Mouse (Mus musculus): ENCODE data around the gene Kmt5c.

The Kmt5c gene

DNA sequence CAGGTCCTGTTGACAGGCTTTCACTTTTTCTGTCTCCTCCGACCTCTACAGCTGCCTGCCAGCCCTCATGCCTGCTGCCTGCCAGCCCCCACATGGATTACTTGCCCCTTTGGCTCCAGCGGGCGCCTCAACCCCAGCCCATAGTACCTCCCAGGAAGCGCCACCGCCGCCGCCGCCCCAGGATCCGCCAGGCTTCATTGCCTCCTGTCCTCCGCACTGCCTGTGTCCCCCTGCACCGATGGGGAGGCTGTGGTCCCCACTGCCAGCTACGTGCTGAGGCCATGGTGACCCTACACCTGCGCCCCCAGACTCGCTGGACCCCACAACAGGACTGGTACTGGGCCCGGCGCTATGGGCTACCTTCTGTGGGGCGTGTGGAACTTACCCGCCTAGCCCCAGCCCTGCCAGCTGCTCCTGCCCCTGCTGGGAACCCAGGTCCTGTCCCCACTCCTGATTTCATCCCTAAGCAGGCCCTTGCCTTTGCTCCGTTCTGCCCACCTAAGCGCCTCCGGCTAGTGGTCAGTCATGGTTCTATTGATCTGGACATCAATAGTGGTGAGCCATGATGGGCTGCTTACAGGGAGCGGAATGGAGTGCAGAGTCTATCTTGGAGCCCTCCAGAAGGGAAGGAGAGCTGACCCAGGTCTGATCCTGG, 6.5 kb downstream of the Kmt5c start:
- DNase-seq (ENCODE audit: low spot score) = no peak

DNA sequence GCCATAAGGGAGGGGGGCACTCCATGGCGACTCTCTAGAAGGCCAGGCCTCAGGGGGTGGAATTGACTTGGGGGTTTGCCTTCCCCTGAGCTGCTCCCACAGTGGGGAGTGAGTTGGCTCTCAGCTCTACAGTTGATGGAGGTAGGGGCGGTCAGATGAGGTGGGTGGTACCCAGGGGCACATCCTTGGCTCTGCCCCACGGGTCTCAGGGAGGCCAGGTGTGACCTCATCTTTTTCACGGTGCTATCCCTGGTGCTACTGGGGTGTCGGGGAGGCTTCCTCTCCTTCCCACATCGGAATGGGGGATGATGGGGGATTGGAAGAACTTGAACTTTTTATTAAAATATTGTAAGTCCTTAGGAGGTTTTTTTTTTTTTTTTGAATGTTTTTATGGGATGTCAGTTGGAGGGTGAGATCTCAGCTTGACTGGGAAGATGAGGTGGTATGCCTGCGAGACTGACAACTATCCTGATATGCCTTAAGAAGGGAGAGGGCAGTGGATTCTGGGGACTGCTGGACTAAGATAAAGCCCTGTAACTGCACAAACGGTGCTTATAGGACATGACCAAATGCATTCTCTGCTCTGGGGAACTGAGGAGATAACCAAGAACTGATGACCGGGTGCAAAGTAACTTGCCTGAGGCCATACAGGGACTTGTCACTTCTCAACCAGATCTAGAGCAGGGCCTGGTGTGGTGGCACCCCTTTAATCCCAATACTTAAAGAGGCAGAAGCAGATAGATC, 7.4 kb downstream of the Kmt5c start:
- no peak for DNase-seq (ENCODE audit: low spot score)

GRCm38 (mm10) chr7:4748321-4748720, 8.4 kb downstream of the Kmt5c start:
- no peak for DNase-seq (ENCODE audit: low spot score)

GRCm38 (mm10) chr7:4749169-4749568, 9.3 kb downstream of the Kmt5c start:
- no peak for DNase-seq (ENCODE audit: low spot score)

DNA sequence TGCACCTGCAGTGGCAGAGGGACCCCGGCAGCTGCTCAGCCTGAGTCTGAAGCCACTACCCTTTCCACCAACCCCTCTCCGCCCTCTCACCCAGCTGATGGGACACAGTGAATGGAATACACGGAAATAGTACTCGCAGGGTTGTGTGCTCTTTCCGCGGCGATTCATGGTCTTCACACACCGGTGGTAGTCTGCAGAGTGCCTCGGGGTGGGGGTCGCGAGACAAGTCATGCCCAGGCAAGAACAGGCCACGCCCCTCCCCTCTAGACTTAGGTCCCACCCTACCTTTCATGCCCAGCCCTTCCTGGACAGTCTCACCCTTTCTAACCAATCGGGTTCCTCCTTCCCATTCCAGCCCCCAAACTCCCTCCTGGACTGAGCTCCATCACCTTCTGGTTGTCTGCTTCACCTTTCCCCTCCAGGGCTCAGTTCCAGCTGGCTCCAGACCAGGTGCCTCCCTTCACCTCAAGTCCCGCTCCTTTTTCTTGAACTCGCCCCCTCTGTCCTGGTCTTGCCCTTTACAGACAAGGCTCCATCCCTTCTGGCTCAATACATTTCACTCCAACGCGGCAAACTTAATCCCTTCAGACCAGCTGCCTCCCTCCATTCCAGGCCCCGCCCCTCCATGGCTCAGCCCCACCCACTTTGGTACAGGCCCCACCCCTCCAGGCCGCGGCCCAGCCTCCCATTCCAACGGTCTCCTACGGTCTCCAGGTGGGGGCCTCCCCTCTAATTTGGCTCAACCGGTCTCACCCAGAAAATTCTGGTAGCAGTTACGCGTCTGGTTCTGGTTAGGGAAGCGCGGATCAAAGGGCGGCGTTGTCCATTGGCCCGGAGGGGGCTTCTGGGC, 12.3 kb downstream of the Kmt5c start:
- no peak for DNase-seq (ENCODE audit: low spot score)

DNA sequence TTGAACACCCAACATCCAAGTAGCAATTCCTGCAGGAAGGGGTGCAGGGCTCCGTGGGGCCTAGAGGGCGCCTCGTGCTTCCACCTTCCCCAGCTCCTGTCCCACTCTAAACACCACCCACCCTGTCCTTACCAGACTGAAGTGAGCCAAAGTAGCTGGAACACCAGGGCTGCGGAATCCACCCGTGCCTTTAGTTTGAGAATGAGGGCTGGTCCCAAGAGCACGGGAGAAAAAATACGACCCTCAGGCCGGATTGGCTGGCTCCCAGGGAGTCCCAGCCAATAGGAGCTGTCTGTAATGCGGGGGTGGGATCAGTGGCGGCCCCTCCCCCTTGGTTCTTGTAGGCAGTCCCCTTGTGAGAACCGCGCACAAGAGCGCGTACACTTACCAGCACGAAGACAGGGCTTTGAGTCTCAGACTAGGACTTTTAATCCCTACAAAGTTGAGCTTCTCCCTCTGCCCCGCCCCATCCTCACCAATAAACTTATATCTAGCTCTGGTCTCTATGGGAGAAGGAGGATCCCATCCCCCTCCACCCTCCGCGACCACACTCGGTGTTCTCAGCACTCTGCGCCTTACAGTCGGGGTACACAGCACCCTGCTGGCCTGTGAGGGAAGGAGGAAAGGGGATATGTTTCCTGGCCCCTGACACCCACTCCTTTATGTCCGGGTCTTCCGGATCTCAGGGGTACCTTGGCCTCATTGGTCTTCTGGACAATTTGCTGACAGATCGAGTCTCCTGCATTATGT, 13.1 kb downstream of the Kmt5c start, which contains the start of gene Cox6b2:
Gene Cox6b2, minus strand, starts transcription at position 274 of the 750 bp plus-strand sequence.
- no peak for DNase-seq (ENCODE audit: low spot score)

- no peak for DNase-seq (ENCODE audit: low spot score)
Measured at GRCm38 (mm10) chr7:4759670-4760069, 19.8 kb downstream of the Kmt5c start.

GRCm38 (mm10) chr7:4764946-4765710, 25.2 kb downstream of the Kmt5c start:
- DNase-seq (ENCODE audit: low spot score) = no peak

DNA sequence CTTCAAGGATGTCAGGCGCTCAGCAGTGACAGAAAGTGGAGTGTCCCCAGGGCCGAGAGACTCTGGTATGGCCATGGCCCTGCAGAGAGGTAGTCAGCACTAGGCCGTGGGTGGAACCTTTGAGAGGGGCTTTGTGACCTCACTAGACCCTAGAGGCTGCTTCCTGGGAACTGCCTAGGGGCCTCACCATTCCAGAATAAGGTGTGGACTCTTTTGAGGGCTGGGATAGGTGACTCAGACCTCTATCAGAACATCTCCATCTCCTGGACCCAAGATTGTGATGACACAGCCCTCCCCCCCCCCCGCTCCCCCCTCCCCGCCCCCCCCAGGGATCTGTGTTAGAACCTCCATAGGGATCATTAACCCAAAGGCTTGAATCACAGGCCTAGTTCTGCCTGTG, 31.3 kb downstream of the Kmt5c start, which contains the start of gene Fam71e2:
Gene Fam71e2, minus strand, starts transcription at position 101 of the 400 bp plus-strand sequence.
- DNase-seq (ENCODE audit: low spot score) = no peak

DNA sequence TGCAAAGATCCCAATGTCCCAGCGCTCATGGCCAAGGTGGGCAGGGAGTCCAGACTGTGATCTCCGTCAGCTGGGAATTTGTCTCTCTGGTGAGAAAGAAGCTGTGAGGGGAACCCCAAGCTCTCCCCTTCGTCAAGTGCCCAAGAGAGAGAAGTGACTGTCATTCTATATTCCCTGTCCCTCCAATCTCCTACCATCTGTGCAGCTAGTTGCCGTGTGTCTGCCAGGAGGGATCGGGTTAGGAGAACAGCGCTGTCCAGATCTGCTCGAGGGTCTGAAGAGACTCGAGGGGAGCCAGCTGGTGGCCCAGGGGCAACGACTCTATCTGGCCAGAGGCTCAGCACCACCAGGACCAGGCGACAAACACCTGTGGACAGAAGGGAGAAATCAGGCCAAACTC, 36.2 kb downstream of the Kmt5c start:
- no peak for DNase-seq (ENCODE audit: low spot score)

DNA sequence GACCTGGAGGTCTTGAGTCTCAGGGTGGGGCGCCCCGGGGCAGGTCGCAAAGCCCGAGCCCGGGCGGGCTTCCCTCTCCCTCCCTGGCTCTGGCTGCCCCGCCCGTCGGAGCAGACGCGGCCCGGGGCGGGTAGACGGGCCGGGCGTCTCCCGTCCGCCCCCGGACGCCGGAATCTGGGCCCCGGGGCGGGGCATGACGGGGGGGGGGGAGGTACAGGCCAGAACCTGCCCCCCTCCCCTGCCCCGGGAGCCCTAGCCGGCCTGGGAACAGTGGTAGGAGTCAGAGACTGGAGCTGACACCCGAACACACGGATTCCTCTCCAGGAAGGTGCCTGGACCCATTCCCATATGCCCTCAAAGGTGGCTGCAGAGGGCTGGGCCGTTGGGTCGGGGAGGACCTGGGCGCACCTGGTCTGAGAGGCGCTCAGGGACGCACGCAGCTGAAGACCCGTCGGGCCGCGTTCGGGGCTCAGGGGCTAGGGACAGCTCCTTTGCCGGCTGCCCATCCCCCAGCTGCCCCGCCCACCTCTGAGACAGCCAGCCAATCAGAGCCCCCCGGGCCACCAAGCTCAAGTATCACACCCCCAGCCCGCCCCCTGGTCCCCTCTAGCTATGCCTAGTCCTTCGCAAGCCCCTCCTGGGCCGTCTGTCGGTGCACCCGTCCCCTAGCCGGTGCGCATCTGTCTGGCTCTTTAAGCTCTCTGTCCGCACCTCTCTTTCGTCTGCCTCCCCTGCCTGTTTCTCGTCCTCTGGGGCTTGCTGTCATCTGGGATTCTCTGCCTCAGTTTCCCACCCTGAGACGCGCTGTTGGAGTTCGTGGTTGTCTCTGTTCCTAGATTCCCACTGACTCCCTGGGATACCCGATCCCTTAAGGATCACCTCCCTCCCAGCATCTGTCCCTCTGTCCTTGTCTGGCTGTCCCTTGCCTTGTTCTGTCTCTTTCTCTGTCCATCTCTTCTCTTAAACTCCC, 37.2 kb downstream of the Kmt5c start:
- DNase-seq (ENCODE audit: low spot score) = no peak

- DNase-seq (ENCODE audit: low spot score) = no peak
Measured at GRCm38 (mm10) chr7:4777851-4778637, 38.1 kb downstream of the Kmt5c start.

- no peak for DNase-seq (ENCODE audit: low spot score)
Measured at GRCm38 (mm10) chr7:4779921-4780320, 40.0 kb downstream of the Kmt5c start.

DNA sequence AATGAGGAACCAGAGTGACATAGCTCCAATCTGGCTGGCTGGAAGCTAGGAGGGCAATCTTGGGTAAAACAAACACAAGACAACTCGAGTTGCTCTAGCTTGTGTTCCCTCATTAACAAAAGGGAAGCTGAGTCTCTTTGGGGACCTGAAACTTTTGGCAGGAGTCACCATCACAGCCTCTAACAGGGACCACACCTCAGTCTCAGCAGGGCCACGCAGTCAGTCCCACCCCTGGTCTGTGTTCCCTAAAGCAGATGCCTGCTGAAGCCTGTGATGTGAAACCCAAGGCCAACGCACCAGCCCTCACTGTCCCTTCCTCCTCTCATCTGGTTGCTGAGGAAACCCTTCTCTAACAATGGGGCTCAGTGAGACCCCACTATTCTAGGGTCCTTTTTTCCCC, 42.2 kb downstream of the Kmt5c start:
- DNase-seq (ENCODE audit: low spot score) = no peak

DNA sequence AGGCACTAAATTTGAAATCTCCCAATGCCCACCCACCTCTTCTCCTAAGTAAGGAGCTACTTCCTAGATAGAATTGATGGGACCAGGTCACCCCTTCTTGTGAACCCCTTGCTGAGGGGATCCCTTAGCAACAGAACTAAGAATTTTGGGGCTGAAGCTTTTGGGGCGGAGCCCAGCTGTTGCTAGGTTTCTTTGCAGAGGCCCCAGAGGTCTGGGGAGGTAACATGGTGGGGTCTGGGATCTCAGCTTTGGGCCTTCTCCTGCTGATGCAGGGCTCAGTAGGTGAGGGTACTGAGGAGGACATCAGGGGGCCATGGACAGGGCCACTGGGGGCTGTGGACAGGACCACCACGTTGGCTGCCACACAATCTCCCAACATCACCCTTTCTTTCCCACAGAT, 42.8 kb downstream of the Kmt5c start, which contains the start of the genes Il11 and Tmem190:
Gene Il11, minus strand, starts transcription at position 101 of the 400 bp plus-strand sequence.
Gene Tmem190, plus strand, starts transcription at position 179 of the 400 bp plus-strand sequence.
- DNase-seq (ENCODE audit: low spot score) = no peak

DNA sequence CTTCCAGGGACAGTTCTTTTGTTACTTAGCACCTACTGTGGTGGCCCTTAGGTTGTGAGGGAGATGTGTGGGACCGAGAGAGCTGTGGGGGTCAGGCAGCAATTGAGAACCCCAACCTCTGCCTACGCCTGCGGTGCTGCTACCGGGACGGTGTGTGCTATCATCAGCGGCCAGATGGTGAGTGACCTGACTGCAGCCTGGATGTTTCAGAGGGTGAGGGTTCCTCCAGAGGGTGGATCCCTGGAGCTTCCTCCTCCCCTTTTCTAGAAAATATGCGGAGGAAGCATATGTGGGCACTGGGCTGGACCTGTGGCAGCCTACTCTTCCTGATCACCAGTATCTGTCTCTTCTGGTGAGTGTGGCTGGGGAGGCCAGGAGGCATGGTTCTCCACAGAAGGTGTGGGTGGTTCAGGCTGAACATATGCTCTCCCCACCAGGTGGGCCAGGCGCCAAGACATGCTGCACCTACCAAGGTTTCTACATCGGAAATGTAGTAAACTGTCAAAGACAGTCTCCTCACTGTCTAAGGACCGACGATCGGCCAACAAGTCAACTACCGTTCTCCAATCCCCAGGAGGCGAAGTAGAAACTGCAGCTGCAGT, 43.9 kb downstream of the Kmt5c start:
- no peak for DNase-seq (ENCODE audit: low spot score)

DNA sequence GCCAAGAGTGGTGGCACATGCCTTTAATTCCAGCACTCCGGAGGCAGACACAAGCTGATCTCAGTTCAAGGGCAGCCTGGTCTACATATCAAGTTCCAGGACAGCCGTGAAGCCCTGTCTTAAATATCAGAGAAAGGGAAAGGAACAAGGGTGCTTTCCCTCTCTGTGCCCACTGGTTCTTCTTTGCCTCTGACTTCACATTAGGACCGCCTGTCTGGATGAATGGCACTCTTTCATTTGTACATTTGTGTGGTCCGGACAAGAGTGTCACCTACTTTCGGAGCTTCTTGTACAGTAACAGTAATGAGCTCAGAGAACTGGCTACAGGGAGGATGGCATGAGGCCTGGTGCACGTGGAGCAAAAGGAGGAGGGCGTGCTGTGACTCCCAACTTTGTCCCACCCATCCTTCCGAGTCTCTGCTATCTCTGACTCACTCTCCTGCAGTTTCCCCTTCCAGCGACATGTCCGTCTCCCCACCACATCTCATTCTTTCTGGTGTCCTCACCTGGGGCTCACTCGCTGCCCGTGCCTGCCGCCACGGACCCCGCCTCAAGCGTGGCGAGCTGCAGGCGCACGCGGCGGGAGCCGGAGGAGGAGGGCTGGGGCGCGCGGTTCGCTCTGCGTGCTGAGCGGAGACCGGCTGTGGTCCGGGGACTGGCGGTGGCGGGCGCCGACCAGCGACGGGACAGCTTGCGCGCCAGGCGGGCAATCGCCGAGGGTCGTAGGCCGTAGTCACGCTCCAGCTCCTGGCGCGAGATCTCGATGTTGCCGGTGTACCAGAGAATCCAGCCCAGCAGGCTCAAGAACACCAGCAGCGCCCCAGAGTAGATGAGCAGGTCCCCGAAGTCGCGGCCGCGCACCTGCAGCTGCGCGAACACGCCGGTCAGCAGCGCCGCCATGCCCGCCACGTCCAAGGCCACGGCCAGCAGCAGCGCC, 48.9 kb downstream of the Kmt5c start:
- DNase-seq (ENCODE audit: low spot score) = no peak
